Mouse (Mus musculus) WW6 (cell line): ENCODE measurements around the gene Vmn1r81.

Experiments
- DNase-seq: peaks from one replicate; pipeline ENCODE4 v3.0.0-alpha.2; 2013; ENCODE audit warnings: low read depth, low spot score

Gene Vmn1r81

GRCm38 (mm10) chr7:12268169-12268568 is at the start of gene Vmn1r81:
Vmn1r81 (minus strand) TSS chr7:12268269.
- no peak for DNase-seq

GRCm38 (mm10) chr7:12300130-12300529 is 32.1 kb upstream of the Vmn1r81 start, which contains the start of gene Vmn1r82:
Vmn1r82 (plus strand) TSS chr7:12300430.
- DNase-seq: no peak

- DNase-seq: no peak
Observed at GRCm38 (mm10) chr7:12204141-12204540, 63.9 kb downstream of the Vmn1r81 start.
